Mouse (Mus musculus) small intestine, adult 2 months (tissue): ENCODE measurements around the gene Cpa1. TPM values are rescaled to one million over a fixed set of nuclear protein-coding genes. Genes with fewer than 3 reads are reported as not detected.

Source experiments
- H3K27ac ChIP-seq: fragments of 200-500 bp; 2 replicates; pipeline ENCODE4 v1.5.1; 2012; ENCODE audit warnings: low read depth, low read length, control low read depth, inconsistent platforms; ENCODE audit not compliant: insufficient read depth
- H3K27me3 ChIP-seq: fragments of 200-500 bp; 2 replicates; pipeline ENCODE4 v1.6.1; 2012; ENCODE audit warnings: mild to moderate bottlenecking, moderate library complexity, low read length, inconsistent platforms; ENCODE audit not compliant: control insufficient read depth, insufficient read depth
- H3K36me3 ChIP-seq: fragments of 200-500 bp; 2 replicates; pipeline ENCODE4 v1.6.1; 2012; ENCODE audit warnings: mild to moderate bottlenecking, low read length, control low read depth, inconsistent platforms; ENCODE audit not compliant: control insufficient read depth, insufficient read depth
- H3K4me1 ChIP-seq: fragments of 200-500 bp; 2 replicates; pipeline ENCODE4 v1.6.1; 2012; ENCODE audit warnings: low read length, inconsistent platforms, mixed read lengths; ENCODE audit not compliant: control insufficient read depth, insufficient read depth, insufficient read length
- H3K4me3 ChIP-seq: fragments of 200-500 bp; 2 replicates; pipeline ENCODE4 v1.5.1; 2012; ENCODE audit warnings: low read depth, mild to moderate bottlenecking, control low read depth, inconsistent platforms, low read length, moderate library complexity
- CTCF ChIP-seq: fragments of 200-500 bp; IDR thresholded peaks from 2 replicates; pipeline ENCODE4 v1.5.1; 2012; ENCODE audit warnings: low read depth, mild to moderate bottlenecking, control low read depth, inconsistent platforms, low read length, moderate library complexity, mixed read lengths; ENCODE audit not compliant: insufficient replicate concordance, insufficient read length; ENCODE audit errors: extremely low read depth
- POLR2A ChIP-seq: fragments of 200-500 bp; IDR thresholded peaks from 2 replicates; pipeline ENCODE4 v1.6.1; 2012; ENCODE audit warnings: low read depth, mild to moderate bottlenecking, control low read depth, inconsistent platforms, low read length, moderate library complexity
- WGBS: fragments of 180-500 bp; shearing (Covaris S2); methylation state at CpG from one replicate; pipeline ENCODE4 v1.1.7; 2018; 5-methylcytosine and 5-hydroxymethylcytosine counted together
- polyA plus RNA-seq: library from polyadenylated mRNA; depleted of rRNA; stranded (reverse); fragments of >200 nt; gene quantifications from 2 replicates; pipeline ENCODE4 v1.2.3, GENCODE M21; 2012

The Cpa1 gene
- polyA plus RNA-seq, 1 experiment, result 10.6 TPM

DNA sequence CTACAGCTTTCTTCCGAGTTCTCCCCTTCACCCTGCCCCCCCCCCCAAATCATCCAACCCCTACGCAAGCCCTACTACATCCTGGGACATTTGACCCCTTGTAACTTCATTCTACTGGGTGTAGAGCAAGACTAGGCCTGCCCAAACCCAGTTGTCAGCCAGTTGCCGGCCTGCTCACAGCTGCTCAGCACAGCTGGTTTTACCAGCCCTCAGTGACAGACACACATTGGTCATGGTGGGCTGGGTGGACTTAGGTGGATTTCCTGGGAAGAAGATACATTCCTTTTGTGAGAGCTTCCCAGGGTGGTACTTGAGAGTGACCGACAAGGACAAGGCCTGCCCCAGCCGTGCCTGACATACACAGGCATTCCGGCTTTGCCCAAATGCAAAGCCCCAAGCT lies 18.0 kb upstream of the Cpa1 start:
- 86% methylated on average over 6 of the region's 6 CpGs for WGBS
- H3K27me3 ChIP-seq, result peaks cover 6% of the 10 kb centered on the region
- H3K36me3 ChIP-seq, result no peaks in the 10 kb centered on the region
- no peak overlapping the region for H3K27ac ChIP-seq
- H3K4me3 ChIP-seq, result no peak overlapping the region
- TF ChIP-seq POLR2A (no peak), CTCF (no peak)
- H3K4me1 ChIP-seq, result no peaks in the 10 kb centered on the region

DNA sequence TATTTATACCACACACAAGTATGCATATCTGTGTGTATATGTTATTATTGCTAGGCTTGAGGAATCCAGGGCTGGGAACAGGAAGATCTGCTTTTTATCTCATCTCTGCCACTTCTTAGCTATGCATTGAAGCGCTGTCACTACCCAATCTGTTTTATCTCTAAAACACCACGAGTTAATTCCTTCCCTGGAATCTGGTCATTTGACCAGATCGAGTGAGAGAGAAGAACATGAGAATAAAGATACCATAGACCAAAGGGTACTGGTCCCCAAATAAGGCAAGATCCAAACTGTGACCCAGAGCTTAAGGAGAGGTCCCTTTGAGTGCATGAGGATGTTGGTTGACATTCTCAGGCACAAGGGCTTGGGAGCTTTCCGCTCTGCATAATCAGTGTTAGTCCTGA lies 17.0 kb upstream of the Cpa1 start:
- H3K4me1 ChIP-seq, result no peaks in the 10 kb centered on the region
- H3K4me3 ChIP-seq, result no peak overlapping the region
- H3K27me3 ChIP-seq, result peaks cover 3% of the 10 kb centered on the region
- TF ChIP-seq CTCF (no peak), POLR2A (no peak)
- no peaks in the 10 kb centered on the region for H3K36me3 ChIP-seq
- no peak overlapping the region for H3K27ac ChIP-seq
- WGBS, result 52% methylated on average over 4 of the region's 4 CpGs

DNA sequence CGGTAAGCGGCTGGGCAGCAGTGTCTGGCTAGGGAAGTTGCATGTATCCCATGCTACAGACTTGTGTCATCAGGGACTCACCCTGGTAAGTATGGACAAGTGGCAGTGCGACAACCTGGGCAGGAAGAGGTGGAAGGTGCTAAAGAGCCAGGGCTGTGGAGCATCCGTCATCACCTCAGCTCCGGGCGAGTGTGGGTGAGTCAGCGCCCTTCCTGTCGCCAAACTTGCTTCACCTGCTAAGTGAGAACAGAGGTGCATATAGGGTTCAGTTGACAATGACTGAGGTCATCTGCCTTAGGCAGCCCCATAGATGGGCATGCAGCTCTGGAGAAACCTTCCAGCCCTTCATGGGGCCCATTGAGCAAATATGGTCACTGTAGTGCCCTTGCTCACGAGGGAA lies 14.3 kb upstream of the Cpa1 start:
- H3K36me3 ChIP-seq, result no peaks in the 10 kb centered on the region
- no peak for TF ChIP-seq CTCF
- TF ChIP-seq POLR2A, result no peak
- no peaks in the 10 kb centered on the region for H3K4me1 ChIP-seq
- H3K27ac ChIP-seq, result no peak overlapping the region
- H3K27me3 ChIP-seq, result no peaks in the 10 kb centered on the region
- WGBS, result 79% methylated on average over 9 of the region's 9 CpGs
- H3K4me3 ChIP-seq, result no peak overlapping the region

DNA sequence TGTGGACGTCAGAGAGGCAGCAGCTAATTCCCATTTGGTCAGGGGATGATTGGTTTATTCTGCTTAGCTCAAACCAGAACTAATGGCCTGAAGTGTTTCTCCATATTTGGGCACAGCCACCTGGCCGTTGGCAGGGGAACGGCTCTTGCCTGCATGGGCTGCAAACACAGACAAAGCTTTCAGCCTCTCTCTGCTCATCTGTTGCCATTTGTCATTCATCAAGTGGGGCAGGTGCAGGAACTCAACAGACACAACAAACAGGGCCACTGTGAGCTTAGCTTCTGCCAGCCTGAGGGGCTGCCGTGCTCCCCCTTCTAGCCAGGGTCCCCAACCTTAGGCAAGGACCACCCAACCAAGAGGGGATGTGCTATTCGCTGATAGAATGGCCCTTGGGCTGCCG lies 10.9 kb upstream of the Cpa1 start:
- 70% methylated on average over 6 of the region's 6 CpGs for WGBS
- no peak overlapping the region for H3K27ac ChIP-seq
- TF ChIP-seq POLR2A (no peak), CTCF (no peak)

DNA sequence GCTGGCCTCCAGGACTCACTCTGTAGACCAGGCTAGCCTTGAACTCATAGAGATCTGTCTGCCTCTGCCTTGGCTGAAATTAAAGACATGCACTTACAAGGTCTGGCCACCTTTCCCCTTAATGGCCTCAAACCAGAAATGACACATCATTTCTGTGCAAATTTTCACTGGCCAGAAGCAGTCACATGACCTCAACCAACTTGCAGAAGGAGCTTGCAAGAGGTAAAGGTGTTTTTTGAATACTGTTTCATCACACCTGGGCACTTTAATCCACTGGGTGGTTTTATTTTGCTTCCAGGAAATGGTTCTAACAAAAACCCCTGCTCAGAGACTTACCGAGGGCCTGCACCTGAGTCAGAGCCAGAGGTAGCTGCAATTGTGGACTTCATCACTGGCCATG lies 9.0 kb upstream of the Cpa1 start:
- 37% methylated on average over 1 of the region's 1 CpGs for WGBS
- Histone ChIP-seq H3K4me3 (no peak overlapping the region), H3K4me1 (no peaks in the 10 kb centered on the region), H3K27me3 (no peaks in the 10 kb centered on the region), H3K27ac (no peak overlapping the region), H3K36me3 (no peaks in the 10 kb centered on the region)
- TF ChIP-seq POLR2A (no peak), CTCF (no peak)

More for the DNA sequence above, 10.9 kb upstream of the Cpa1 start:
- Histone ChIP-seq H3K36me3 (no peaks in the 10 kb centered on the region), H3K27me3 (no peaks in the 10 kb centered on the region), H3K4me3 (no peak overlapping the region), H3K4me1 (no peaks in the 10 kb centered on the region)

DNA sequence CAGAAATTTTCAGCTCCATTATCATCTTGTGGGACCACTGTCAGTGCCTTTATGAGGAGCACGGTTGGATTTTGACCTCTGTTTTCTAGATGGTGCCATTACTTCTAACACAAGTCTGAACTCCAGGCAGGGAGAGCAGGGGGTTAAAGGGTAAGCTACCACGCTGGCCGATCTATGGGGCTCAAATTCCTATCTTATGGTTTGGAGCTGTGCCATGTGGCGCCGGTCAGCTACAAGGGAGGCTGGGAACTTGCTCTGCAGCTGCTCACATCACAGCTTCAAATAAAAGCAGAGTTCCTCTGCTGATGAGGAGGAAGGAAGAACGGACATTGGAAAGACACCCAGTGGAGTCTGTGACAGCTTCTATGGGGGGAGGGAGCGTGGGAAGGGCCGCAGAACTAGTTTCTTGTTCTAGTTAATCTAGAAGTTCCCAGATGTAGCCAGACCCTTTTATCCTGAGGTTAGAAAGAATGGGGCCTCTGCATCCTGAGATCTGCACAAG lies 3.6 kb upstream of the Cpa1 start:
- Histone ChIP-seq H3K27ac (no peak overlapping the region), H3K27me3 (no peaks in the 10 kb centered on the region), H3K4me3 (no peak overlapping the region), H3K36me3 (no peaks in the 10 kb centered on the region), H3K4me1 (no peaks in the 10 kb centered on the region)
- 46% methylated on average over 8 of the region's 8 CpGs for WGBS
- TF ChIP-seq POLR2A (no peak), CTCF (no peak)

DNA sequence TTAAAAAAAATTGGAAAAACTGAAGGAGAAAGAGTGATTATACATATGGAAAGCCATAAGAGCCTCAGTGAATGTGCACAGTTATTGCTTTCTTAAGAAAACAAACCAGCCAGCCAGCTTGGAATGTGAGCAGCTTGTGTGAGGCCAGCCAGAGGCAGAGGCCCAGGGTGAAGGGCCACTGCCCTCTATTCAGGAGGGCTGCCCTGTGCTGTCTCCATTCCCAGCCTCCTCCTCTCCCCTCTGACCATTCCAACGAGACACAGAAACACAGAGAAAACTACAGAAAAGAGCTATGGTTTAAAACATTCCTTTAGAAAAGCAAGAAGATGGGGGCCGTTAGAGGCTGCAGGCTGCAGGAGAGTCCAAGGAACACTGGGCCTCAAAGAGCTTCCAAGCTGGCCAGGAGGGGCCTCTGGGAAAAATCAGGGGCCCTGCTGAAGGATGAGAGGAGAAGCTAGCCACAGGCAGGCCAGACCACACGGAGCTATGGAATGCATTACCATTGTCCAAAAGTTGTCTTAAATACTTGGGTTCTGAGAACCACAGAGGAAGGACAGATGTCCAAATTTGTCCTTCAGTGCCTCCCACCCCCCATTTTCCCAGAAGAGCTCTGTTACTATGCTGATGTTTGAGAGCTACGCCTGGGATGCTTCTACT lies 2.7 kb upstream of the Cpa1 start:
- Histone ChIP-seq H3K4me1 (no peaks in the 10 kb centered on the region), H3K36me3 (no peaks in the 10 kb centered on the region), H3K27me3 (no peaks in the 10 kb centered on the region), H3K27ac (no peak overlapping the region), H3K4me3 (no peak overlapping the region)
- TF ChIP-seq CTCF (no peak), POLR2A (no peak)
- 64% methylated on average over 4 of the region's 4 CpGs for WGBS
